Mouse (Mus musculus) cerebellum, adult 11 months (tissue): ENCODE results near the gene Gm12248.

Source experiments
- DNase-seq: peaks from one replicate; pipeline ENCODE4 v3.0.0; 2022

Gm12248 gene

DNA sequence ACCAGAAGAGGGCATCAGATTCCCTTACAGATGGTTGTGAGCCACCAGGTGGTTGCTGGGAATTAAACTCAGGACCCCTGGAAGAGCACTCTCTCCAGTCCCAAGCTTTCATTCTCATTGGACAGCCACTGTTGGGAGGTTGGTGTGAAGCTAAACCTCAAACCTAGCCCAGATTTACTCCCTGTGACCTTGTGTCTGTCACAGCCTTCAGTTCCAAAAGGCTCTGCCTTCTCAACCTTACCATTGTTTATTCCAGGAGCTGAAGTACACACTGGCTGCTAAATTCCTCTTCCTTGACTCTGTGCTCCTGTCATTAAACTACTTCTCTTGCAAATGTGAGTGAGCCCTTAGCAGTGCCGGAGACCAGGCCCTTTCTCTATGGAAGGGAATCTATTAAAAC is 64.0 kb downstream of the Gm12248 start:
- no peak for DNase-seq

DNA sequence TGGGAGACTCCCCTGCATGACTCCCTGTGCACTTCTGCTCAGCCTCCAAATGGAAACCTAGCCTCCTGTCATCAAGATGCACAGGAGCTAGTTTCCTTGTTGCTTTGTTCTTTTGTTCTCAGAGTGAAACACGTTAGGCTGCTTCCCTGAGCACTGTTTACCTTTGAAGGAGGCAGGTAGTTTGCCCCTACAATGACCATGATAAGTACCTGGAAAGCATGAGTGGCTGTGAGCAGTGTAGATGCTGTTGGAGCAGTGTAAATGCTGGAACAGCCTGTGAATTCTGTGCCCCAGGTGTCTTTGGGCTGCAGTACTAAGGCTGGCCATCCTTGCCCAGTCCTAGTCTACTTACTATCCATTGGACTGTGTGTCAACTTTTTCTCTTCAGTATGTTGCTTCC is 66.1 kb downstream of the Gm12248 start:
- DNase-seq, result no peak

DNA sequence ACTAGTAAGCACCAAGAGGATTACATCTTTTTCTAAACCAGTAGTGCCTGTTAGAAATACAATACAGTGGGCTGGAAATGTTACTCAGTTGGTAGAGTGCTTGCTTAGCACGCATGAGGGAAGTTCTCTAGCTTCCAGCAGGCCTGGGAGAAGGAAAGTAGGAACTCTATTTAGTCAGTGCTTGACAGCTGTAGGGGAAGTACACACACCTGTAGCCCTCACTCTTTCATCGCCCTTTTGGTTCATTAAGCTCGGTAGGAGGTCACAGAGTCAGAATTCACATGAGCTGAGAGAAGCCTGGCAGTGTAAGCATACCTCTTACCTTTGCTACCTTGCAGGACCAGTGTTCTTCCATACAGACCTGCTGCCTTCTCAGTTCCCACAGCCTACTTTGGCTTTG is 66.6 kb downstream of the Gm12248 start:
- no peak for DNase-seq

DNA sequence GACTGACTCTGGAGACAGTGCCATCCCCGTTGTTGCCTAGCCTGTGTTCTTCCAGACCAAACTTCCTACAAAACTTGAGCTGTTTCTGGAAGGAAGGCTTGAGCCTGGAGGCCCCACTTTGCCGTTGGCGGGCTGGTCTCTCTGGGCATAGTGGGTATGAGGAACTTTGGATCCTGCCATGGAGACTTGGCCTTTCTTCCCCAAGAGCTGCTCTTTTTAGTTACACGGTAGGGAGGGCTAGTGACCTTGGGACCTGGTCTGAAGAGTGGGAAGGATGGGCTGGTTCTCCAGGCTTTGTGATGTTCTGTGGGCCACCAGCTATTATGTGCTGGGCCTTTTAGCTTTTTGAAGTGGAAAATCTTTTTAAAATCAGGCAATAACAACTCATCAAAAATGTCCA is 67.1 kb downstream of the Gm12248 start:
- DNase-seq, result no peak

DNA sequence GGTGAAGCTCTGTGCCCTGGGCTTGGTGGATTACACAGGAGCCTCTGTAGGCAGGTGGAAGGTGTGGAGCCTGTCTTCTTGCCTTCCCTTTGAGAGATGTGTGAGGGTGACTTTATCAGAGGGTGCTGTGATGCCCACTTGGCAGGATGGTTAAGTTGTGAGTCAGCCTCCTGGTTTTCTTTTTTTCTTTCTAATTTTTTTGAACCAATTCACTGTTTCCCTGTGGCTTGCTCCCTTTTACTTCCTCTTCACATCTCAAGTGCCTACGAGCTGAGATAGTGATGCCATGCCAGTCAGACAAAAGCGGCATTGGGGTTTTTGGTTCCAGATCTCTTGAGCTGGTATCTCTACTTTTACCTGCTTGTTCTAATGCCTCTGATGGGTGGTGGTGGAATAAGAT is 68.3 kb downstream of the Gm12248 start:
- DNase-seq, result no peak

DNA sequence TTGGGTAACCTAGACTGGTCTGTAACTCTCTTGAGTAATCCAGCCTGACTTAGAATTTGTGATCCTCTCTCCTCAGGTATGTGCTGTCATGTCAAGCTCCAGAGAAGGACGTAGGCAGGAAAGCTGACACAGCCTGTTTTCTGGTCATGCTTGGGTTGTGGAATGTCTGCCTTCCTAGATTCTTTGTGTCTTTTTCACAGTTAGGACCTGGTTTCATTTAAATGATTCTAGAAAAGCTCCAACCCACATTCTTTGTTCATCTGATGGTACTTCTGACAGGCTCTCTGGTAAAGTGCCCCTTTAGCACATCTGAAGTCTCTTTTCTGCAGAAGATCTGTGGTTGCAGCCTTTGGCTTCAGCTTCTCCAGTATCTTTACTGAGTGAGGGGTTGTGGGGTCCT is 68.7 kb downstream of the Gm12248 start:
- DNase-seq, result no peak

DNA sequence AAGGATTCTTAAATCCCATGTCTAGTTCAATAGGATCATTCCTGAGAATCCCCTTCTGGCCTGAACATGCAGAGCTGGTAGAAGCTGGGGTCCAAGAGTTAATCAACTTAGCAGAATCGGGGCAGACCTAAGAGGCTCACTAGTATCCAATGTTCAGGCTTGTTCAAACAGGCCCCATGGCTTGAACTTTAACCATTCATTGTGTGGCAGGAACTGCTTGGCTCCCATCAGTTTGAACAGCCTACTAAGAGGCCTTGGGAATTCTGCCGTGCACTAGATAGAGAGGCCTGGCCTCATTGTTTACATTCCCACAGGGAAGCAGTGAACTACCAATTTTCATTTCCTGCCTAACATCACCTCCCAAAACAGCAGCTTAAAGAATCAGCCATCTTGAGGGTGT is 71.3 kb downstream of the Gm12248 start:
- no peak for DNase-seq

DNA sequence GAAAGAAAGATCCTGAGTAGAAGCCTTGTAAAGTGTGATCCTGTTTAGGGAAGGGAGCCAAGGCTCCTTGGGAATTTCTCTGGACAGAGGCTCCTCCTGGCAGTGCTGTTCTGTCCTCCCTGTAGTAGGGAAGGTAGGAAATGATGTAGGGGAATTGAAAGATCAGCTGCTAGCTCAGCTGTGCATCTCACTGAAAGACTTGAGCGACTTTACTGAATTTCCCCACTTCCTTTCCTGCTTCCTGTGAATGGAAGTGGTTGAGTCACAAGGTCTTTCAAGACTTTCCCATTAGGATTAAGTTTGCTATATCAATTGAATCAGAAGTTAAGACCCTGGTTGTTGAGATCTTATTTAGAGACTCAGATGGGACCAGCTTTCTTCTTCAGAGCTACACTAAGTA is 71.8 kb downstream of the Gm12248 start:
- DNase-seq, result no peak

DNA sequence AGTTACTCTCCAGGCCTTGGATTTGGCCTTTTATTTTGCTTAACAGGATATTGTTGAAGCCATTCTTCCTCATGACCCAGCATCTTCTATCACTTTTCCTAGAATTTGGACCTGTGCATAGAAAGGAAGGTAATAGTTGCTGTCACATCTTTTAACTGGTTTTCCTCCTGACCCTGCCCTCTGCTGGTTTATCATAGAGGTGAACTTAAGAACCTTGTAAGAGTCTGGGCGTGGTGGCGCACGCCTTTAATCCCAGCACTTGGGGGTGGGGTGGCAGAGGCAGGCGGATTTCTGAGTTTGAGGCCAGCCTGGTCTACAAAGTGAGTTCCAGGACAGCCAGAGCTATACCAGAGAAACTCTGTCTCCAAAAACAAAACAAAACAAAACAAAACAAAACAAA is 74.2 kb downstream of the Gm12248 start:
- DNase-seq, result no peak

DNA sequence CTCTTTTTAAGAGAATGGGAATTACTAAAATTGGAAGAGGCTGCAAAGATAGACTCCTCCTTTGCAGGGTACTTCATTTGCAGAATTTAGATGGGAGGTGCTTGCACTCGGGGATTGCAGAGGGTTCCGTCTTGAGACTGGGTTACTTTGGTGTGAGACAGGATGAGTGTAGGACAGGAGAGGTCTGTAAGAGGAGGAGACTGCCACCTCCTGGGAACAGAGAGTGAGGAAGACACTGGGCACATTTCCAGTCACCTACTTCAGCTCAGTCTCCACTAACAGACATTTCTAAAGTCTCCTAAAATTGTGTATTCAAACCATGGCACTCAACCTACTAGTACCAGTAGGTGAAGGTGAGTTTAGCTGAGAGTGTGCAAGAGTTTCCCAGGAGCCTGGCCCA is 74.6 kb downstream of the Gm12248 start:
- no peak for DNase-seq

DNA sequence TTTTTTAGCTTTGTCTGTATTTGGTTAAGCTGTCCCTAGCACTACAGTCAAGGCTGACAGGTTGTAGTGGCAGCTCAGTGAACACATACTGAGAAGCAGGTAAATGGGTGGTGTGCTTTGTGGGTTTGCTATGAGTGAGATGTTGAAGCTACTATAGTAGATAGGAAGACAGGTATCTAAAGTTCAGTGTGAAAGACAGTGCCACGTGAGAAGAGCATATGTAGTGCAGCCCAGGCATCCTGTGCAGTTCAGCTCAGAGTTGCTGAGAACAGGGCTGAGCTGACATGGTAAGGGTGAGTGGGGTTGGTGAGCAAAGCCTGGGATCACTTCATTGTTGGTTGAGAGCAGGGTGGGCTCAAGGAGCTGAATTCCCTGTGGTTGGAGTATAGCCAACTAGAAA is 75.5 kb downstream of the Gm12248 start:
- no peak for DNase-seq

DNA sequence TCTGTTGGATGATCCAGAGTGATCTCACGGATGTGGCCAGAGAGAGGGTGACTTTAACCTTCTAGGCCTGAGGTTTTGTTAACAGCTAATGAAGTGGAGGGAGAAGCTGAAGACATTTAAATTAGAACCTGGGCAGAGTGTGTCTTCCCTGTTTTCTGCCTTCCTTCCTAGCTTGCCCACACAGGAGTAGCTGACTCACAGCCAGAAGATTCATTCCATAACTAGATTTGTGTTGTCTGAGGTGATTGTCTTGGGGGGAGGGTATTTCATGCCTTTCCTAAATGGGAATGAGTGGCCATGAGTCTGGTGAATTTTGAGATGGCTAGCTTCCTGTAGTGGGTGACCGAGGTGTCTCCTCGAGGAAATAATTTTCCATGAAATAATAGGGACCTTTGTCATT is 76.6 kb downstream of the Gm12248 start:
- no peak for DNase-seq

DNA sequence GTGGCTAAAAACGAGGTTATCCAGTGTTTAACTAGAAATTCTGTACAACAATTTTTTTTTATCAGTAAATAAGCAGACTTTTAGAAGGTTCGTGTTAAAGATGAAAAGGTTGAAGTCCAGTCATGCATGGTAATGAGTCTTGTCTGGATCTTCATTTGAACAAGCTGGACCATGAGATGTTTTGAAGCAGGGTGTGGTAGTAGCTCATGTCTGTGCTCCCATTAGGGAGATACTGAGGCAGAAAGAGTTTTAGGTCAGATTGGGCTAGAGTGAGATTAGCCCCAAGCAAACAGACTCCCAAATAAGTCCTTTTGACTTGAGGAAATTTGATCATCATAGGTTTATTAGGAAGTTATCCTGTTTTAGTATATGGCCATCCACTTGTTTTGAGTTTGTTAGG is 77.6 kb downstream of the Gm12248 start:
- DNase-seq, result no peak

DNA sequence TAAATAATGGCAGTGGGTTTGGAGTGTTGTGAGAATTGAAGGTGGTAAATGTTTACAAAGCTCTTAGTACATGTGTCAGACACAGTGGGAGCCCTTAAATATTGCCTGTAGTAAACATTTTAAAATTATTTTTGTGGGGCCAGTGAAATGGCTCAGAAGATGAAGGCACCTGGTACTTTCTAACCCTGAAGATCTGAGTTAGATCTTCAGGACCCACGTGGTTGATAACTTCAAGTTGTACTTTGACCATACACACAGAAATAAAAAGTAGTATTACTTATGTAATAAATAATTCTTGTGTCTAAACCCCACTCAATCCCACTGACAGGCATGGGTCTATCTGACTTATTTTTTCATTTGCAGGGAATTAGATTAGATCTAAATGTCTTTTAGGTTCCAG is 78.3 kb downstream of the Gm12248 start:
- no peak for DNase-seq
